Mouse (Mus musculus) kidney, adult 11 months (tissue): Measurements from ENCODE around the gene Ttc28.
A peak's percentile ranks its signal among the peaks of the same experiment; 100 is the strongest.

ENCODE experiments used
- DNase-seq: peaks from one replicate; pipeline ENCODE4 v3.0.0; 2022

Ttc28 gene

DNA sequence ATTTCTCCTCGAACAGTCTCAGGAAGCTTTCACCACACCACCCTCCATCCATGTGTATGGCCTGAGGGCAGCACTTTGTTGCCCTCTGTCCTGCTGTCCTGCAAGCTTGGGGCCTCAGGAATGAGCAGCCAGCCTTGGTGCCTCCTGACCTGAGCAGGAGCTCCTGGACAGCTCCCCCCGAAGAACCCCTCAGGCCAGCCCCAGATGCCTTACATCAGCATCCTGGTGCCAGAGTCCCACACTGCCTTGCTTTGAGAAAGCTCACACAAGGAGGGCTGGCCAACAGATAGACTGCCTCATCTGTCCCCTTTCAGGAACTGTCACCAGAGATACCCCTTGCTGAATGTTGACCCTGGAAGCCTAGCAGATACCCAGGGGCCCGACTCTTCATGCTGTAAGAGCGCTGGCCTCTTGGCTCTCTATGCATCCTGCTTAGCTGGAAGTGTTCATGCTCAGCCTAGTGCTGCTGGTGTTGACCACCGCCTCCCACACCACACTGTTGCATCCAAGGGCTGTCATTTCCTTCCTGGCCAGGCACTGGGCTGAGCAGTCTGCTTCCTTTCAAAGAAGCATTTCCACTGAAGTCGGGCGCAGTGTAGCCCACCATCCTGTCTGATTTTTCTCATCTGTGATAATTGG is 259.4 kb downstream of the Ttc28 start:
- peak; percentile 31 for DNase-seq

DNA sequence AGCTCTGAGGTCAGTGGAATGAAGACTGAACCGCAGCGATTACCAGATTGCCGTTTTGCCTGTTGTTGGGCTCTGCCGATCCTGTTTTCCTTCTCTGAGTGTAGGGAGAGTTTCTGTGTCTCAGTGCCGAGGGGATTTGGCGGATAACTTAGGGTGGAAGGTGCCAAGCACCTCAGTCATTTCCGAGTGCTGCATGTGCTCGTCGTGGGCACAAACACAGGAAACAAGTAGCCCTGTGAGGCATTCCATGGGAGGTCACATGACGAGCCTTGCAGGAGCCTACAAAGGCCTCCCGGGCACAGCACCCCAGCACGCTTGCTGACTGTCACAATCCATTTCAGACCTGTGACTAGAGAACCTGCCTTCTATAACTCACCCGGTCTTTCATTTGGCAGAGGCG is 260.0 kb downstream of the Ttc28 start:
- DNase-seq, result peak; percentile 53

- DNase-seq, result no peak
Measured at GRCm38 (mm10) chr5:111141139-111141885, 261.7 kb downstream of the Ttc28 start.

- no peak for DNase-seq
Measured at GRCm38 (mm10) chr5:111142837-111143236, 263.2 kb downstream of the Ttc28 start.

DNA sequence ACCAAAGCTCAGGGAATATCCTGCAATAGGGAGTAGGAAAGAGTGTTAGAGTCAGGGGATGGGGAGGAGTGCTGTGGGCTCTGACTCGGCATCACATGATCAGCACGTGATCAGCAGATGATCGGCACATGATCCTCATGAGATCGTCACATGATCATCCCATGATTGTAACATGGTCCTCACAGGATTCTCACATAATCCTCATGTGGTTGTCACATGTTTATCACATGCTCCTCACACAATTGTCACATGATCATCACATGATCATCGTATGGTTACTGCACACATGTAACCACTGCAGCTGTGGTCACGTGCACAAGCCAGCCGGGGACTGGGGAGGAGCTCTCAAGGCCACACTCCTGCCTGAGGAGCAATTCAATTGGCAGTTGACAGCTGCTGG is 264.8 kb downstream of the Ttc28 start:
- DNase-seq, result no peak

DNA sequence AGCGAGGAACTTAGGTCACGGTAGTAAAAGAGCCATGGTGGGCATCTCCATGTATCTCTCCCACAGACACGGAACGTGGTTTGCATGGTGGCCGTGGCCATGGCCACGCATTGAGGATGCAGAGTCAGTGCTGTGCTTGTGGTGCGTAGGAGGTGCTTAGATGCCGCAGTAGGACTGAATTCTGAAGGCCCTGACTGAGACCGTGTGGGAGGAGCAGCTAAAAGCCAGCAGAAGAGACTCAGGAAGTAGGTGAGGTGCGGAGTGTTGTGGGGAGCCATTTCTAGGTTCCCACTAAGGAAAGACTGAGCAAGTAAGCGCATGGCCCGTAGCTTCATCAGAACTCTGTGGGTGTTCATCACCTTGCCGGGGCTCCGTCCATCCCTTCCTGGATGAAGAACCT is 271.0 kb downstream of the Ttc28 start:
- no peak for DNase-seq

DNA sequence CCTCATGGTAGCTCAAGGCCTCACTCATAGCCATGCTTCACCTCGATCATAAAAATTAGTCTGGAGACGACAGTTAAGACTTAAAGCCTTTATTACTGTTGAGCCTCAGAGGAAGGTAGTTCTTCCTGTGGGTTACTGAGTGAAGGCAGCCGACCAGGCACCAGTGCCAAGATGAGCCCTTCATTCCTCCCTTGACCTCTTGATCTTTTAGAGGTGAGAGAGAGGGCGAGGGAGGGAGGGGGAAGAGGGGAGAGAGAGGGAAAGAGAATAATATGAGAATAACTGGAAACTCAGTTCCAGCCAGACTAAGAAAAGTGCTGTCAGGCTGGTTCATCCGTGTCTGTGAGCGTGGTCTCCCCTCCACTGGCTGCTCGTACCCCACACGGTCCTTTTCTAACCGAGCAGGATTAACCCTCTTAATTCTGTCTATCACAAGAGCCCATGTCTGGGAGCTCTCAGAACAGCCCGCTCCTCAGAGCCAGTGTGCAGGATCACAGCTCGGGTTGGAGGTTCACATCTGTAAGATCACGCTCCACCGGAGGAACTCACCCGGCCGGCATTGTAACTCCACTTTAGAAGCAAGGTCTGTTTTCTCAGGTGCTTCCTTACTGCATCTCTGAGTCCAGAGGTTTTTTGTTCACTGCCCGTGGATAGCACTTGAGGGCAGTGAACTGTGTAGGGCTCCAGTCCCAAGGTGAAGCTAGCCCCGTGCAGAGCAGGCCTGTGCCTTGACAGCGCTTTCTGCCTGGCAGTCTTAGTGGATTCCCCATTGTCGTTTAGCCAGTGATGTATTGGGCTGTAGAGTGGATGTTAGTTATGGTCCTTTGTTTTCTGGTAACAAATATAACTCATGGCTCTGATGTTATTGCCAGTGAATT is 272.5 kb downstream of the Ttc28 start:
- DNase-seq, result peak; percentile 53

DNA sequence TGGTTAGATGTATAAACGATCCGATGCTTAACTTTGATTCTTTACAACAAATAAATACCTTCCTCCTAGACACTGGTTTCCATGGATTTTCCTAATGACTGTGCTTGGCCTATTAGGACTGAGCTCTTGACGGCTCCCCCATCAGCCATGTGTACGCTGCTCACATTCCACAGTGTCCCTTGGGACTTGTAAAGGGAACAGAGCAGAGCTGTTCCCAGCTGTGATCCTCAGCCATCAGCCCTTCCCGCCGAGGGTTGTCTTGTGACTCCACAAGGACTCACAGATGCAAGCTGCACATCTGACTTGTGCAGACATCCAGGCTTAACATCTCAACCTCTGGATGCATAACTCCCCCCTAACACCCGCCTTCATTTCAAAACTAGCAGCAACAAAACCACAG is 275.0 kb downstream of the Ttc28 start:
- DNase-seq, result peak; percentile 59

GRCm38 (mm10) chr5:111155271-111155670 is 275.7 kb downstream of the Ttc28 start:
- DNase-seq, result no peak

GRCm38 (mm10) chr5:111155928-111156327 is 276.3 kb downstream of the Ttc28 start:
- no peak for DNase-seq

DNA sequence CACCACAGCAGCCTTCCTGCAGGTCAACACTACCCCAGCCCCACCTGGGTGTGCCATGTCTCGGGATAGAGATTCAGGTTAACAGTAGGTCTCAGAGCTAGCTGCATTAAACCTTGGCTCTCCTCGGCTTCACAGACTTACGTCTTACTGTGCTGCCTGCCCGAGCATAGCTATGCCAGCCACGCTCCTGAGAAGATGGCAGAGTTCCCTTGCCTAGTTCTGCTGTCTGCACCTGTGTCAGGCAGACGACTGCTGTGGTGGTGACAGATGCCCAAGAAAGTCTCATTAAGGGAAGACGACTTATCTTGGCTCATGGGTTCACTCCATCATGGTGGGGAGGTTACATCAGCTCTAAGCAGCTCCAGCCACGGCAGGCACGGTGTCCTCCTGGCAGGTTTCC is 278.7 kb downstream of the Ttc28 start:
- no peak for DNase-seq

GRCm38 (mm10) chr5:111159628-111160321 is 280.2 kb downstream of the Ttc28 start:
- no peak for DNase-seq

DNA sequence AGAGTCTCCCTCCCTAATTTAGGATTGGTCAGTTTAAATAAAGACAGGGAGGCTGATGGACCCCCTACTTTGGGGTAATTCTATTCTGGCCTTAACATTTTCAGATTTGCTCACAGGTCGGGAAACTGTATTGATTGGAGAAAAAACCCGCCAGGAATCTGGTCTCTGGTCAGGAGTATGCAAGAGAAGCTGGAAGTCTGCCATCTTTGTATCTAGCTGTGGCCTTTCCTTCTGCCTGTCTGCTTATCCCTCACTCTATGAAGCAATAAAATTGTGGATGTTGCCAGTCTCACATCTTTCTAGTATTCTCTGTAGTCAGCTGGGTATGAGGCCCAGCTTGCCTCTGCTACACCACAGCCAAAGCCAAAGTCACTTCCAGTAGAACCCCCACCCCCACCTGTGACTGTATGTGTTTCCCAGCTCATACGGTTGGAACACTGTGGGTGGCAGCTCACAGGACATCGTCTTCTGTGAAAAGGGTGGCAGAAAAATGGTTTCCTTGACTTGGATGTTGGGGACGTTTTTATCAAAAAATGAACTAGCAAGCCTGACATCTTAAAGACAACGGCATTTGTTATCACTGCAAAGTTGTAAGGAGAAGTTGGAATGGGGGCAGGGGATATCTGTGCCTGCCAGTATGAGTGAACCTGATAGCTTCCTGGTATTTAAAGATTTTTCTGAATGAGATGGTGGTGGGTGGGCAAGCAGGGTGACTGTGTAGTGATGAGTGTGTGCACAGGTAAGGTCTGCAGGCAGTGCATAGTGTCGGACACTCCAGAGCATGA is 281.7 kb downstream of the Ttc28 start:
- no peak for DNase-seq

GRCm38 (mm10) chr5:111162857-111163256 is 283.3 kb downstream of the Ttc28 start:
- DNase-seq, result no peak

- DNase-seq, result no peak
Measured at GRCm38 (mm10) chr5:111163377-111163776, 283.8 kb downstream of the Ttc28 start.

- no peak for DNase-seq
Measured at GRCm38 (mm10) chr5:111164348-111164920, 284.8 kb downstream of the Ttc28 start.

DNA sequence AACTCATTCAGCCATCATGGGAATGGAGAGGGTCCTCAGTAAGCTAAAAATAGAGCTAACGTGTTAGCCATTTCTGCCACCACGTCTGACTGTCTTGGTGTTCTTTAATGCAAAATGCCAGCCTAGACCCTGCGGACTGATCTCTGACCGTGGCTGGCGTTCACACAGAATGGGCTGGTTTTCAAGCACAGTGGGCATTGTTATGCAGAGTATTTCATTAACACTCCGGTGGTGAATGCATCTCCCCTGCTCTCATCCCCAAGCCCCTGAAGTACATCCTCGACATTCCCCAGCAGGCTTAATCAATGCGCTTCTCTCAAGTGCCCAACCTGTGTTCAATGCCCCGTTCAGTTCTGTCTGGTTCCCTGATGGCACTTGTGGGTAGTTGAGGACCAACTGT is 290.8 kb downstream of the Ttc28 start:
- no peak for DNase-seq

DNA sequence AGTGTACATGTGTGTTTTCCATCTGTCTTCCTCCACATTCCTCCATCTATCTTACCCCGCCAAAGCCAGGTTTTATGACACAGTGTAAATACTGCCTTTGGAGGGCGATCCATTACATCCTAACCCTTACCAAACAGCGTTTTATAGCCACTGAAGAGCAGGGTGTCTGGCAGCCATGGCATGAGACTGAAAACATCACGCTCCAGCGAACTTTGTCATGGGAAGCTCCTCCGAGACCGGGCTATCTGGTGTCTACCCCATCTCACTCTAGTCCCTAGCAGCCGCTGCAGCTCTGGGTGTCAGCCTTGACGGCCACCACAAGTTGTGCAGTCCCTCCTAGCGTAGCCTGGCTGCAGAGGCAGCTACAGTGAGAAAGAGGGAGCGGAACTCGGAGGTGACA is 295.8 kb downstream of the Ttc28 start:
- DNase-seq, result no peak

DNA sequence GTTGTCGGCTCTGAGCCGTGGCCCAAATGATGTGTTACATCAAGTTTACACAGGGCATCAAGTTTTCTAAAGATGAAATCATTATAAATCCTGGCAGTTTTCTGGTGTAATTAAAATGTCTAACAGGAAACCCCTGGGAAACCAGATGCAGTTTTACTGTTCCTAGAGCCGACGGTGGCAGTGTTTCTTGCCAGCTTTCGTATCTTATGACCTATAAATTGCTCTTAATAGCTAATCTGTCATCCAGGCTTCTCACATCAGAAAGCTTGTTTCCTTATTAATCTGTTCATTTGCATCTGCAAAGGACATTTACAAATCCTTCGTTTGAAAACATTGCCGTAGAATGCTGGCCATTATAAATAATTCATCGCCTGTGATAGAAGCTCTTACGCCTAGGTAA is 296.2 kb downstream of the Ttc28 start:
- DNase-seq, result no peak

DNA sequence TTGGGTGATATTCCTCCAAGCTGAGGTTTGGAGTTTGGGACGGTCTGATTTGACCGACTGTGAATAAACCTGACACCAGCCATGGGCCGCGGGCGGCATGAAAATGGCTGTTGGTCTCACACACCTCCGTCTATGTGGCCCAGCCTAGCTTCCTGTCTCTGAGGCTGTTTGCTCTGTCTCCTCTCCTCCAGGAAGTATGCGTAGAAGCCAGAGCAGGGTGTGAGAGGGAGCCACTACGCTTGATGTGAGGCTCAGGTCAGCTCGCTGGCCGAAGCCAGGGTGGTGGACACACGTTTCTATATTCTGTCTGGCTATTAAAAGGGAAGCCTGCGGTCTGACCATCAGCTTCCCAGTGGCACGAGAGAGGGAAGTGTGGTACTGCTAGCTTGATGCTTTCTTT is 296.8 kb downstream of the Ttc28 start:
- DNase-seq, result no peak

GRCm38 (mm10) chr5:111178324-111179076 is 298.9 kb downstream of the Ttc28 start:
- DNase-seq, result peak; percentile 62
